In the genomic region with DNA sequence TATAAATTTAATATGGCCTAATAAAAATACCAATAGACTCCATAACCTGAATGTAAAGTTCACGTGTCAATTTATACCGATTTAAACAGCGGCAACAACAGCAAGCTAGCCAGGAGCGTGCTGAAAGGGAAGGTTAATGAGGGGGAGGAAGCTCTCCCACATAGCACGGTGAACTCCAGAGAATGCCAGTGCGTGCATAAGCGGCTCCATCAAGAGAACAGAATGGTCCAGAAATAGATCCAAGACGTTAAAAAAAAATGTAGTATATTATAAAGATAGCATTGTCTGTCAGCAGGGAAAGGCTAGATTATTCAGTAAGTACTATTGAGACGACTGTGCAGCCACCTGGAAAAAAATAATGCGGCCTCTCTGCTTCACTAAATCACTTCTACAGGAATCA, we compare ENCODE assay signal across 21 mouse cellular contexts. TPM values are rescaled to one million over a fixed set of nuclear protein-coding genes. Genes with fewer than 3 reads are reported as not detected.
DNase-seq lines count a peak whose midpoint lies in the region; ATAC-seq and TF ChIP-seq lines count a peak whose summit lies in the region.
"Had no signal": no experiment of that assay in that cellular context is flagged by ENCODE, and none has a peak within 500 bp of the region (broad histone marks: within the 10 kb centered on the region; RNA-seq: fewer than 3 reads in every experiment).

No protein-coding gene starts in this region.

- H3K27ac ChIP-seq in heart, embryonic 15.5 days, result no peak overlapping the region
- H3K27ac ChIP-seq in midbrain, embryonic 16.5 days (ENCODE audit: low read length), result peak overlapping the region; percentile 25; the same call in 1 of the 2 replicates
- H3K27ac ChIP-seq in midbrain, embryonic 13.5 days, result no peak overlapping the region
- H3K27ac ChIP-seq in intestine, postnatal 0 days (ENCODE audit: low read depth, low read length), result no peak overlapping the region
- H3K27ac ChIP-seq: embryonic facial prominence, embryonic 12.5 days; forebrain, embryonic 15.5 days; hindbrain, embryonic 13.5 days; hindbrain, postnatal 0 days had no signal

- H3K9ac ChIP-seq in heart, embryonic 15.5 days, result no peak overlapping the region
- H3K9ac ChIP-seq in midbrain, embryonic 16.5 days (ENCODE audit: low read depth, low read length), result no peak overlapping the region; the same call in 1 of the 2 replicates
- H3K9ac ChIP-seq in midbrain, embryonic 13.5 days (replicated peaks), result no peak overlapping the region
- H3K9ac ChIP-seq in intestine, postnatal 0 days (ENCODE audit: low read depth, low read length), result no peak overlapping the region
- H3K9ac ChIP-seq: embryonic facial prominence, embryonic 12.5 days; forebrain, embryonic 15.5 days; hindbrain, embryonic 13.5 days had no signal

- ATAC-seq in heart, embryonic 15.5 days (replicated peaks; ENCODE audit: insufficient number of reproducible peaks, insufficient read depth, low FRiP score, low read depth), result no peak
- ATAC-seq in midbrain, embryonic 16.5 days, result no peak
- ATAC-seq in midbrain, embryonic 13.5 days, result no peak
- ATAC-seq in intestine, postnatal 0 days, result no peak
- ATAC-seq: forebrain, embryonic 15.5 days; hindbrain, postnatal 0 days had no signal

- no peak for TF ChIP-seq CTCF in brain, embryonic 14.5 days (IDR thresholded peaks at IDR 0.05; ENCODE audit: borderline replicate concordance, extremely low read depth, insufficient read depth, insufficient read length)
- no peak for TF ChIP-seq CTCF in intestine, postnatal 0 days (IDR thresholded peaks at IDR 0.05; ENCODE audit: low read depth)

- WGBS in heart, embryonic 15.5 days, result 28% methylated on average over 10 of the region's 10 CpGs
- WGBS in midbrain, embryonic 16.5 days, result 48% methylated on average over 10 of the region's 10 CpGs
- 51% methylated on average over 10 of the region's 10 CpGs for WGBS in midbrain, embryonic 13.5 days
- 46% methylated on average over 10 of the region's 10 CpGs for WGBS in intestine, postnatal 0 days

- H3K27me3 ChIP-seq in heart, embryonic 15.5 days, result no peaks in the 10 kb centered on the region
- H3K27me3 ChIP-seq in midbrain, embryonic 16.5 days (ENCODE audit: control insufficient read depth, insufficient read depth, low read depth, low read length), result no peaks in the 10 kb centered on the region
- H3K27me3 ChIP-seq in midbrain, embryonic 13.5 days, result no peaks in the 10 kb centered on the region
- H3K27me3 ChIP-seq in intestine, postnatal 0 days (replicated peaks; ENCODE audit: control insufficient read depth, insufficient read depth, low read length), result no peaks in the 10 kb centered on the region
- H3K27me3 ChIP-seq: embryonic facial prominence, embryonic 12.5 days; forebrain, embryonic 15.5 days; hindbrain, embryonic 13.5 days had no signal

- no peak for DNase-seq in heart, adult 8-10 months (ENCODE audit: low spot score)
- peak; percentile 33 for DNase-seq in brain, embryonic 14.5 days (ENCODE audit: low read depth)
- DNase-seq: adrenal gland, adult 2 months; adrenal gland, postnatal 25 days; cerebellum, adult 11 months; cerebellum, adult 8-10 months; cerebellum, postnatal 14 days; embryo, embryonic 11 days; gastrocnemius, postnatal 14 days; heart, postnatal 10 days had no signal

- TF ChIP-seq POLR2A in brain, embryonic 14.5 days (IDR thresholded peaks at IDR 0.05; ENCODE audit: borderline replicate concordance, extremely low read depth, insufficient read depth, insufficient read length, poor library complexity, severe bottlenecking), result no peak

- H3K4me1 ChIP-seq in heart, embryonic 15.5 days (replicated peaks), result peaks cover 31% of the 10 kb centered on the region
- H3K4me1 ChIP-seq in midbrain, embryonic 16.5 days (ENCODE audit: control insufficient read depth, insufficient read depth, low read length), result no peaks in the 10 kb centered on the region; the same call in 1 of the 2 replicates
- 0 out of 2 replicates have a peak, but pooled peaks cover 6% of the 10 kb centered on the region for H3K4me1 ChIP-seq in midbrain, embryonic 13.5 days (replicated peaks)
- H3K4me1 ChIP-seq in intestine, postnatal 0 days (replicated peaks; ENCODE audit: control insufficient read depth, insufficient read depth, low read length), result no peaks in the 10 kb centered on the region
- H3K4me1 ChIP-seq: embryonic facial prominence, embryonic 12.5 days had no signal

- H3K4me3 ChIP-seq in heart, embryonic 15.5 days, result no peak overlapping the region
- no peak overlapping the region for H3K4me3 ChIP-seq in midbrain, embryonic 16.5 days (ENCODE audit: low read depth, low read length)
- no peak overlapping the region for H3K4me3 ChIP-seq in midbrain, embryonic 13.5 days (replicated peaks)
- H3K4me3 ChIP-seq in intestine, postnatal 0 days (ENCODE audit: low read depth, low read length), result no peak overlapping the region
- H3K4me3 ChIP-seq: embryonic facial prominence, embryonic 12.5 days; forebrain, embryonic 15.5 days; hindbrain, embryonic 13.5 days had no signal

- H3K4me2 ChIP-seq in heart, embryonic 15.5 days, result 0 out of 2 replicates have a peak overlapping the region, but pooled peaks have one; percentile 15
- no peak overlapping the region for H3K4me2 ChIP-seq in midbrain, embryonic 16.5 days (ENCODE audit: low read length)
- no peak overlapping the region for H3K4me2 ChIP-seq in midbrain, embryonic 13.5 days (replicated peaks)
- no peak overlapping the region for H3K4me2 ChIP-seq in intestine, postnatal 0 days (replicated peaks; ENCODE audit: low read depth)
- H3K4me2 ChIP-seq: embryonic facial prominence, embryonic 12.5 days; forebrain, embryonic 15.5 days; hindbrain, embryonic 13.5 days had no signal

- H3K9me3 ChIP-seq in heart, embryonic 15.5 days (replicated peaks), result no peaks in the 10 kb centered on the region
- H3K9me3 ChIP-seq in midbrain, embryonic 16.5 days (replicated peaks; ENCODE audit: control insufficient read depth, low read length, poor library complexity, severe bottlenecking), result no peaks in the 10 kb centered on the region
- H3K9me3 ChIP-seq in midbrain, embryonic 13.5 days, result no peaks in the 10 kb centered on the region
- H3K9me3 ChIP-seq in intestine, postnatal 0 days (ENCODE audit: control insufficient read depth), result no peaks in the 10 kb centered on the region
- H3K9me3 ChIP-seq: embryonic facial prominence, embryonic 12.5 days; forebrain, embryonic 15.5 days; hindbrain, embryonic 13.5 days had no signal

- H3K36me3 ChIP-seq in heart, embryonic 15.5 days, result no peaks in the 10 kb centered on the region
- H3K36me3 ChIP-seq in midbrain, embryonic 16.5 days (ENCODE audit: control insufficient read depth, insufficient read depth, low read length), result no peaks in the 10 kb centered on the region
- no peaks in the 10 kb centered on the region for H3K36me3 ChIP-seq in midbrain, embryonic 13.5 days
- no peaks in the 10 kb centered on the region for H3K36me3 ChIP-seq in intestine, postnatal 0 days (ENCODE audit: control insufficient read depth, insufficient read depth)
- H3K36me3 ChIP-seq: embryonic facial prominence, embryonic 12.5 days; forebrain, embryonic 15.5 days; hindbrain, embryonic 13.5 days had no signal

RNA-seq across cellular contexts. Expression of gene Mcrs1, which starts 10.9 kb away (rescaled TPM):
- 134 and 159 TPM in 2 replicates for polyA plus RNA-seq in heart, embryonic 15.5 days (2015; fragmentation: Nextera tagmentation; extraction: Ambion mirVana)
- total RNA-seq in heart, adult 8-10 months (2022), result 10 to 100 TPM; 39.9 to 47.1 (median 44.3) TPM
- polyA plus RNA-seq in midbrain, embryonic 16.5 days (2015; fragmentation: Nextera tagmentation; extraction: Ambion mirVana), result 209 and 211 TPM in 2 replicates
- polyA plus RNA-seq in midbrain, embryonic 13.5 days (2015; fragmentation: Nextera tagmentation; extraction: Ambion mirVana), result 218 TPM in 2 replicates
- polyA plus RNA-seq in brain, embryonic 14.5 days (2012; rRNA removed), result 151 and 174 TPM in 2 replicates
- 86.8 and 92.0 TPM in 2 replicates for polyA plus RNA-seq in intestine, postnatal 0 days (2015; fragmentation: Nextera tagmentation; extraction: Ambion mirVana)

RNA-seq across cellular contexts. Expression of gene Prpf40b, which starts 32.2 kb away (rescaled TPM):
- 37.2 and 42.1 TPM in 2 replicates for polyA plus RNA-seq in heart, embryonic 15.5 days (2015; fragmentation: Nextera tagmentation; extraction: Ambion mirVana)
- total RNA-seq in heart, adult 8-10 months (2022), result 10 to 100 TPM; 16.4 to 22.6 (median 20.3) TPM
- 122 and 130 TPM in 2 replicates for polyA plus RNA-seq in midbrain, embryonic 16.5 days (2015; fragmentation: Nextera tagmentation; extraction: Ambion mirVana)
- polyA plus RNA-seq in midbrain, embryonic 13.5 days (2015; fragmentation: Nextera tagmentation; extraction: Ambion mirVana), result 115 and 125 TPM in 2 replicates
- 180 and 198 TPM in 2 replicates for polyA plus RNA-seq in brain, embryonic 14.5 days (2012; rRNA removed)
- 10.8 and 12.7 TPM in 2 replicates for polyA plus RNA-seq in intestine, postnatal 0 days (2015; fragmentation: Nextera tagmentation; extraction: Ambion mirVana)

RNA-seq across cellular contexts. Expression of gene Fam186b, which starts 33.0 kb away (rescaled TPM):
- polyA plus RNA-seq in heart, embryonic 15.5 days (2015; fragmentation: Nextera tagmentation; extraction: Ambion mirVana), result 0.09 and 0.47 TPM in 2 replicates
- under 1 TPM in 1 of 4 experiments, not detected in 3; 0.56 TPM for total RNA-seq in heart, adult 8-10 months (2022)
- polyA plus RNA-seq in midbrain, embryonic 16.5 days (2015; fragmentation: Nextera tagmentation; extraction: Ambion mirVana), result 0.53 and 0.73 TPM in 2 replicates
- 0.35 TPM in 2 replicates for polyA plus RNA-seq in midbrain, embryonic 13.5 days (2015; fragmentation: Nextera tagmentation; extraction: Ambion mirVana)
- 0.28 and 0.36 TPM in 2 replicates for polyA plus RNA-seq in brain, embryonic 14.5 days (2012; rRNA removed)
- not detected in 2 replicates for polyA plus RNA-seq in intestine, postnatal 0 days (2015; fragmentation: Nextera tagmentation; extraction: Ambion mirVana)
- total RNA-seq: common myeloid progenitor, adult 5-6 weeks; gastrocnemius, adult 18-20 months; gastrocnemius, postnatal 14 days had no signal

RNA-seq across cellular contexts. Expression of gene Kcnh3, which starts 38.0 kb away (rescaled TPM):
- 0.44 and 1.1 TPM in 2 replicates for polyA plus RNA-seq in heart, embryonic 15.5 days (2015; fragmentation: Nextera tagmentation; extraction: Ambion mirVana)
- total RNA-seq in heart, adult 8-10 months (2022), result under 1 TPM in 3 of 4 experiments, not detected in 1; 0.17 to 0.69 (median 0.22) TPM
- polyA plus RNA-seq in midbrain, embryonic 16.5 days (2015; fragmentation: Nextera tagmentation; extraction: Ambion mirVana), result 0.25 and 0.50 TPM in 2 replicates
- polyA plus RNA-seq in midbrain, embryonic 13.5 days (2015; fragmentation: Nextera tagmentation; extraction: Ambion mirVana), result 0.19 and 0.61 TPM in 2 replicates
- 3.0 and 6.6 TPM in 2 replicates for polyA plus RNA-seq in brain, embryonic 14.5 days (2012; rRNA removed)
- polyA plus RNA-seq in intestine, postnatal 0 days (2015; fragmentation: Nextera tagmentation; extraction: Ambion mirVana), result 0.20 and 0.48 TPM in 2 replicates
- total RNA-seq: gastrocnemius, adult 18-20 months; gastrocnemius, postnatal 14 days; hematopoietic stem cell, adult 5-6 weeks had no signal
